Mouse (Mus musculus) C2C12 (cell line): ENCODE data around the gene Sar1b.

Source experiments
- CEBPB ChIP-seq: IDR thresholded peaks from one replicate; pipeline ENCODE4 v1.6.1; 2011; ENCODE audit warnings: low read depth, mild to moderate bottlenecking, control low read depth, moderate library complexity
- CTCF ChIP-seq: IDR thresholded peaks from one replicate; pipeline ENCODE4 v1.5.1; 2011; ENCODE audit not compliant: control insufficient read depth, insufficient read depth, insufficient read length
- FOSL1 ChIP-seq: IDR thresholded peaks from one replicate; pipeline ENCODE4 v1.8.0; 2011; ENCODE audit warnings: mild to moderate bottlenecking, low read length; ENCODE audit not compliant: poor library complexity, insufficient read depth, severe bottlenecking
- MAX ChIP-seq: IDR thresholded peaks from one replicate; pipeline ENCODE4 v1.6.1; 2011; ENCODE audit warnings: mild to moderate bottlenecking, control low read depth
- MYOD1 ChIP-seq: IDR thresholded peaks from one replicate; pipeline ENCODE4 v1.6.1; 2011; ENCODE audit warnings: low read depth; ENCODE audit not compliant: control insufficient read depth, insufficient read length
- MYOG ChIP-seq: IDR thresholded peaks from one replicate; pipeline ENCODE4 v1.6.1; 2011; ENCODE audit not compliant: control insufficient read depth, insufficient read length; ENCODE audit errors: extremely low read depth
- USF1 ChIP-seq: IDR thresholded peaks from one replicate; pipeline ENCODE4 v1.6.1; 2011; ENCODE audit warnings: low read depth, mild to moderate bottlenecking, control low read depth, moderate library complexity

DNA sequence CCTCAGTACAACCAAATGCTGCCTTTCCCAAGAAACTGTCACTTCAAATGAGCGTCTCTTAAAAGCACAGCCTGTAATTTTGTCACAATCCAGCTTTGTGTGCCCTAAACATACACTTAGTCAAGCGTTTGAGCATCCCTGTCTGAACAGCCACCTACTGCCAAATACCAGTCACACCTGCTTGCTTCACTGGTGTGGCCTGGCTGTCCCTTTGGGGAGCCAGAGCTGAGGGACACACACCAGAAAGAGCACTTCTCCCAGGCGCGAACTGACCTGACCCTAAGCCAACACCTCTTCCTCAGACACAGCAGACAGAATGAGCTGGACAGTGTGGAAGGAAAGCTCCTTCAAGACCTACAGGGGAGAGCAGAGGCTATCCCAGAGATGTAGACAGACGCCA lies 69.5 kb downstream of the Sar1b start:
- TF ChIP-seq CTCF: no peak
- TF ChIP-seq USF1: no peak
- no peak for TF ChIP-seq MAX
- no peak for TF ChIP-seq MYOD1
- no peak for TF ChIP-seq MYOG
- TF ChIP-seq FOSL1: no peak
- TF ChIP-seq CEBPB: no peak
